Mouse (Mus musculus) heart, adult 2 months (tissue): ENCODE data around the gene Slc25a10.

Experiments
- CTCF ChIP-seq: fragments of 200-600 bp; IDR thresholded peaks from 2 replicates; pipeline ENCODE4 v1.8.1; 2022; ENCODE audit warnings: antibody characterized with exemption, mild to moderate bottlenecking, moderate library complexity
- EP300 ChIP-seq: fragments of 200-500 bp; IDR thresholded peaks from 2 replicates; pipeline ENCODE4 v1.6.1; 2011; ENCODE audit warnings: low read depth, low read length, control low read depth; ENCODE audit not compliant: insufficient read depth
- POLR2A ChIP-seq: fragments of 200-500 bp; IDR thresholded peaks from 2 replicates; pipeline ENCODE4 v1.6.1; 2011; ENCODE audit warnings: mild to moderate bottlenecking, low read depth, low read length, control low read depth; ENCODE audit not compliant: insufficient read depth

GRCm38 (mm10) chr11:120499894-120500293 lies 8.3 kb downstream of the Slc25a10 start:
- TF ChIP-seq CTCF = no peak
- no peak for TF ChIP-seq EP300
- no peak for TF ChIP-seq POLR2A
